Mouse (Mus musculus) urinary bladder, postnatal 0 days (tissue): ENCODE measurements around the gene Wdr64. TPM values are rescaled to one million over a fixed set of nuclear protein-coding genes. Genes with fewer than 3 reads are reported as not detected.

Source experiments
- polyA plus RNA-seq: library from polyadenylated mRNA; unstranded; fragments of >200 nt; fragmentation: Nextera tagmentation; extraction: Ambion mirVana; gene quantifications from 2 replicates; pipeline ENCODE4 v1.2.1, GENCODE M21; 2015

Wdr64 gene
- not detected in 2 replicates for polyA plus RNA-seq

GRCm38 (mm10) chr1:175698293-175698692 lies at the start of gene Wdr64:
Gene Wdr64, plus strand, starts transcription at chr1:175698593.

GRCm38 (mm10) chr1:175692246-175692996 lies 6.0 kb upstream of the Wdr64 start, which contains the start of the genes Opn3 and Chml:
Gene Opn3, minus strand, starts transcription at chr1:175692776.
Gene Chml, minus strand, starts transcription at chr1:175692901.

Other genes starting within 250 kb of the Wdr64 start
- gene Rgs7, start 206.1 kb upstream of the Wdr64 start, polyA plus RNA-seq: 0.58 and 0.72 TPM in 2 replicates
- gene Kmo, start 78.2 kb upstream of the Wdr64 start, polyA plus RNA-seq: 0.06 and 0.18 TPM in 2 replicates
- 86.1 and 92.2 TPM in 2 replicates for gene Fh1, start 73.0 kb upstream of the Wdr64 start, polyA plus RNA-seq
- gene Opn3, start 5.8 kb upstream of the Wdr64 start, polyA plus RNA-seq: 2.8 and 2.9 TPM in 2 replicates
- 1.1 and 1.9 TPM in 2 replicates for gene Chml, start 5.7 kb upstream of the Wdr64 start, polyA plus RNA-seq
- 7.8 and 13.6 TPM in 2 replicates for gene Exo1, start 182.0 kb downstream of the Wdr64 start, polyA plus RNA-seq
- gene Gm38100, start 221.7 kb downstream of the Wdr64 start, polyA plus RNA-seq: not detected in 2 replicates